Mouse (Mus musculus) brain, adult 2 months (tissue): Measurements from ENCODE around the gene Clca2.
A peak's percentile ranks its signal among the peaks of the same experiment; 100 is the strongest.

Experiments
- DNase-seq: peaks from one replicate; pipeline ENCODE4 v3.0.0; 2011; ENCODE audit warnings: low read depth, low spot score

The Clca2 gene

DNA sequence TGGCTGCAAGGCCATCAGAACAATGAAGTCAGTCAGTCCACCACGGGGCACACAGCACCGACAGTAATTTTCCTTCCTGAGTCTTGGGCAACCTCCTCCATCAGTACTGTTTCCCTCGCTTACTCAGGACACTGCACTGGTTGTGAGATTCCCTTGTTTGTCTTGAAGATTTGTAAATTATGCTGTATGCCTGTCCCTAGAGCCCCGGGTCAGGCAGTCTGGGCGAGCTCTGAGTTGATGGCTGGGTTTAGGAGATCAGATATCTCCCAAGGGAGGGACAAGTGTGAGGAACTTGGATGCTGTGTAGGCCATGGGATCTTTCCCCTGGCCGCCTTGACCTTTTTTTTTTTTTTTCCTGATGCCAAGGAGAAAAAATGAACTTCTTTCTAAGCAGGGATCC, at the start of gene Clca2:
TSS of gene Clca2 (minus strand) at position 153 of the 400 bp plus-strand sequence.
- DNase-seq = no peak

DNA sequence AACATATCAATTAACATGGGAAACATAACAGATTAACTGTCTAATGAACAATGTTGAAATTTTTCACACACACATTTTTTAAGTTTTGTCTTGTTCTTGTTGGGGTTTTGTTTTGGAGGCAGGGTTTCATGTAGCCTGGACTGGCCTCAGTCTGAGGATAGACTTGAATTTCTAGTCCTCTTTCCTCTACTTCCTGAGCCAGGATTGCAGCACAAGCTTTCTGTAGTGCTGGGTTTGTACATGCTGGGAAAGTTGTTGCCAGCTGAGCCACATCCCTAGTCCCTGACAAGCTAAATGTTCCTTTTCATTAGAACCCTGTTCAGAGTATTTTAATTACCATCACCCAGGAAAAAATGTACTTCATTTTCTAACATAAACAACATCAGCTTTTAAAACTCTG, 48.7 kb upstream of the Clca2 start:
- DNase-seq = no peak

DNA sequence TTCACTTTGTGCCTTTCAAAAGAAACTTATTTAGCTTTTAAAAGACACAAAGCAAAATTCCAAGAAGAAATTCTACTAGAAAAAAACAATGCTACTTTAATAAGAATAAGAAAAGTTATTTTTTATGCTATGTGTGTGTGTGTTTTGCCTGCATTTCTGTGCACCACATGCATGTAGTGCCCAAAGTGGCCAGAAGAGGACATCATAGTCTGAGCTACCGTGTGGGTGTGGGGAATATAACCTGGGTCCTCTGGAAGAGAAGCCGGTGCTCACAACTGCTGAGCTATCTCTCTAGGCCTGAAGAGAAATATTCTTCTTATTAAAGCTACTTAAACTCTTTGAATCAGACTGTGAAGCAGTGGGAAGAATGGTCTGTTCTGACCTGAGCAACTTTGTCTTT, 48.2 kb upstream of the Clca2 start:
- peak; percentile 13 for DNase-seq

- no peak for DNase-seq
Observed at GRCm38 (mm10) chr3:145146871-145147270, 47.6 kb upstream of the Clca2 start.

- no peak for DNase-seq
Observed at GRCm38 (mm10) chr3:145143856-145144255, 44.6 kb upstream of the Clca2 start.

DNA sequence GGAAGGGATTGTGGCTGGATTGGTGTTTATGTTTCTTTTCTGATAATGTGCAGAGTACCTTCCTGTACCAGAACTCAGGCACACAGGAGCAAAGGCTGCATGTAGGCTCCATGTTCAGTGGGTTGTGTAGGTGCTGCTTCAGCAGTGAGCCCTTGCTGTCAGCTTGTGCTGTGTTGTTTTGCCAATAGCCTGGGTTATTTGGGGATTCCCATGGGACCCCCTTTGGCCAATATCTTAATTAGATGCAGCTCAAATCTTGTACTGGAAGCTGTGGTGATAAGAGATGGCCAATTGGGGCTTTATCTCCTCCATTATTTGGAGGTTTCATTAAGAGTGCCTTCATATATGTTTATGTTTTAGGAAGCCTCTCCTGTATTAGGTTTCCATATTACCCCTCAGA, 43.7 kb upstream of the Clca2 start:
- no peak for DNase-seq

GRCm38 (mm10) chr3:145140236-145140635, 41.0 kb upstream of the Clca2 start:
- DNase-seq = no peak

DNA sequence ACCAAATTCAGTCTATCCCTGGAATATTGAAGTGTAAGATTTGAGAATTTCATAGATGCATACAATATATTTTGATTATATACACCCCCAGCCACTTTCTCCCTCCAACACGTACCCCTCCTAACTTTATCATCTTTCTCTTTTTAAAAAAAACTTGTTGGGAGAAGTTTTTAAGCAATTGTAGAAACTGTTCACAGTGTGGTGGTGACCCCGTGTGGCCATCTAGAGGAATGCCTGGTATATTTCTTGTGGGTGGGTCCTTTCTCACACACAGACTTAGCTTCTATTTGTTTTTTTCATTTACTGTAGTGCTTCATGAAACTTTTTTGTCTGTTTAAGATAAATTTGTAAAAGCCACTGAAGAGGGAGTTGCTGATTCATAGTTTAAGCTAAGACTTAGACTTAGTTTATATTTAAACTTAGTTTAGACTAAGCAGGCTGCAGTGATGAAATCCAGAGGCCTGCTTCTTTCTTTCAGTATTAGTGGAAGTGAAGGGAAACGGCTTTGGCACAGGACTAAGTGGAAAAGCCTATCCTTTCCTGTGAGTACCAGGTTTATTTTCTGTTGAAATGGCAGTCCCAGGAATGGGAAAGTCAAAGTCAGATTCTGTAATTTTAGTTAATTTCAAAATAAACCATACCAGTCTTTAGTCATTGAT, 32.1 kb upstream of the Clca2 start:
- peak; percentile 68 for DNase-seq

DNA sequence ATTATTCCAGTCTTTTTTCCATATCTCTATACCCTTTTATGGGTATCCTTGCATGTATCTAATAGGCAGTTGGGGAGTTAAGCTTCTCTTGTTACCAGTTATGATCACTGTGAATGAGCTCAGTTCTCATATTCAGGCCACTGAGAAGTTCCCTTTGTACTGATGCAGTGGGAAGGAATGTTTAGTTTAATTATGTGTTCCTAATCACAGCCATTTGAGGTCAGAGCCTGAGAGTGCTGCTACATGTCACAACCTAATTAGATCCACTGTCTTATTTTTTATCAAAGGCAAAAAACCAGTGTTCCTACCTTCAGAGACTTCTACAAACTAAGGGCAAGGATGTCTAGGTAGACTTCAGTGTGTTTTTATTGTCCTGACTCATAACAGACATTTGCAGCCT, 30.1 kb upstream of the Clca2 start:
- DNase-seq = no peak

DNA sequence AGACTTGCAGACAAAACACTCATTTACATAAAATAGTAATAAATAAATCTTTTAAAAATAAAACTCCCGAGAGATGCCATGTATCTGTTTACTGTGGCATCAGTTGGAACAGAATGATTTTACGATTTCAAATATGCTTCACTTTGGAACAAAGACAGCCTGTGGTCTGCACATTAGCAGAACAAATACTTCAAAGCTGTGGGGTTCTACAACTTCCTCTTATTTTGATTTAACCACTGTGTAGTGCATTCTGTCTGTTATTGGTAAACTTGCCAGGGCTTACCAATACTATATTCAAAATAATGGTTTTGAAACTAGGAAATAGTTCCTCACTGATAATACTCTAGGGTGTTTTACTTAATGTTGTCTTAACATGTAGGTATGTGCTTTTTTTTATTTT, 27.4 kb upstream of the Clca2 start:
- no peak for DNase-seq

DNA sequence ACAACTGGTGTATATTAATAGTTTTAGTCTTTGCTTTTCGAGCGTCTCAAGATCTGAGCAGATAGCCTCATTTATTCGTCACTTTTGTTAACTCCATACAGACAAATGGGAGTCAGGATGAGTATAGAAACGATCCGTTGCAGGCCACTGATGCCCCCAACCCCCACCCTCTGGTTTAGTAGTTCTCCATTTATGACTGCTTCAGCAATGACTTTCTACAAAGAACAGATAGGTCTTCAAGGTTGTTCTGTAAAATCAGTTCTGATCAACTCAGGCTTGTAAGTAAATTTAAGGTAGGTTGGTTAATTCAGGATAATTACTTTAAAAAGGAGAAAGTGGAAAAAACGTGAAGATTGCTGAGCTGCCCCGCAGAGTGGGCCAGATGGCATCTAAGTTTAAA, 20.2 kb upstream of the Clca2 start:
- DNase-seq = no peak

- DNase-seq = no peak
Observed at GRCm38 (mm10) chr3:145119002-145119358, 19.7 kb upstream of the Clca2 start.

DNA sequence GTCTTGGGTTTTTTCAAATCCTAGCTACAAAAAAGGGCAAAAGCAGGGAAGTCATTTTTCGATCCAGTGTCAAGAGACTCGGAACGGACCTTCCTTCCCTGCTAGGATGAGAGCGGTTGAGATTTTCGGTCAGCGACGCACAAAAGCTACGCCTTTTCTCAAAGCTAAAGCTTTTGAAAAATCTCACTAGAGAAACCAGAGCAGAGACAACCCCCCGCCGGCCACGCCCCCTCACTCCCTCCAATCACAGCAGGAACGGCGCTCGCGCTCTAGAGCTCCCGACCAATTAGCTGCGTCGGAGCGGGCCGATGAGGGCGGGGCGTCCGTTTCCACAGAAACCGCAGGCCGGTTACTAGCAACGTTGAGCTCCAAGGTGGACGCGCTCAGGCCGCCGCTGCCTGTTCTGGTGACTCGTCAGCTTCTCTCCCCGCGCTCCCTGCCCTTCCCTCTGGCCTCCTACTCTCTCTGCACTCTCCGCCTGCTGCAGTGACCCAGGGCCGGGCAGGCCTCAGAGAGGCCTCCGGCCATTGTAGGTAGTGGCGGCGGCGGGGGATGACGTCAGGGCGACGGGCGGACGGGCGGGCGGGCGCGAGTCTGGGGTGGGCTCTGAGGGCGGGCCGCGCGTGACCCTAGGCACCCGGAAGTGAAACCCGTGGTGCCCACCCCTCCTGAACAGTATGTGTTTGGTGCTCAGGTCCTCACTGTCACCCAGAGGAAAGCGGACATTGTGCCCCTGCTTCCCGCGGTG, 19.2 kb upstream of the Clca2 start, which contains the start of gene Odf2l:
TSS of gene Odf2l (plus strand) at position 335 of the 748 bp plus-strand sequence.
- DNase-seq = peak; percentile 99

DNA sequence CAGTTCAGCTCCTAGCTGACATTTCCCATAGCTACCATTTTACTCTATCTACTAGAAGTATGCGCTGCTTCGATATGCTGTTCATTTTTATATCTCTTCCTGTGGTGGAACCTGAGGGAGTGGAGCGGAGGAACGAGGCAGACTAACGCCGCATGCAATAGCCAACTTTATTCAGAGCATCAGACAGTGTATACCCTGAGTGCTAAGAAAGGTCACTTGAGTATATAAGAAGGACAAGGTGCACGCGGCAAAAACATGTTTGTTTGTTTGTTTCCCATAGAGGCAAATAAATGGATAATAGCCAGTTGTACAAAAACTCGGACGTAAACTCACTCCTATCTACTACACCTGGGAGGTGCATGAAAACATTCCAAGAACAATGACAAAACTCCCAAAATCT, 18.4 kb upstream of the Clca2 start:
- no peak for DNase-seq

GRCm38 (mm10) chr3:145115169-145115568, 15.9 kb upstream of the Clca2 start:
- no peak for DNase-seq

DNA sequence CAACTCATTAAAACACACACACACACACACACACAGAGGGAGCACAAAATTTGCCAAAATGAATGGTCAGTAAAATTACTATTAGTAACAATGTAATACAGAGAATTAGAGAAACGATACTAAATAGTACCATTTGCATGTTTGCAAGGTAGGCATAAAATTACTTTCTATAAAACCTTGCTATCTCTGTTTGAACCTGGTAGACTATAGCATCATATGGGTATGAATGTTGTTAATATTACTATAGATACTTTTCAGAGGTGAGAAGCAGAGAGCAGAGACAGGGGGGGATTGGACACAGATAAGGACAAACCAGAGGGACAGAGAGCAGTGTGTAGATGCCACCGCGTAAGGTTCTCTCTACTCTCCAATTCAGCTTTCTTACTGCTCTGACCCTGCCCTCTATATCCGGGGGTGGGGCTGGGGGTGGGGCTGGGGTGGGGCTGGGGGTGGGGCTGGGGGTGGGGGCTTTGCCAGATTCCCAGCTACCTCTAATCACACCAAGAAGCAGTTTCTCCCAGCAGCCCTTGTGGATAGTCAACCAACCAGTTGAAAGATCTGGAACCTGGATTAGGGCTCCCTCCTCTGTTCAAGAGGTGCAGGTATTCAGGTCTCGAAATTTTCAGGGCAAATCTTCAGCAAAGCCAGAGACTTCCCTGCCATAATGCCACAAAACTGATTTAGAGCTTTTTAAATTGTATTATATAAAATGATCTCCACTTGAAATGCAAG, 6.7 kb upstream of the Clca2 start:
- peak; percentile 35 for DNase-seq

GRCm38 (mm10) chr3:145105076-145105772, 6.0 kb upstream of the Clca2 start:
- no peak for DNase-seq

DNA sequence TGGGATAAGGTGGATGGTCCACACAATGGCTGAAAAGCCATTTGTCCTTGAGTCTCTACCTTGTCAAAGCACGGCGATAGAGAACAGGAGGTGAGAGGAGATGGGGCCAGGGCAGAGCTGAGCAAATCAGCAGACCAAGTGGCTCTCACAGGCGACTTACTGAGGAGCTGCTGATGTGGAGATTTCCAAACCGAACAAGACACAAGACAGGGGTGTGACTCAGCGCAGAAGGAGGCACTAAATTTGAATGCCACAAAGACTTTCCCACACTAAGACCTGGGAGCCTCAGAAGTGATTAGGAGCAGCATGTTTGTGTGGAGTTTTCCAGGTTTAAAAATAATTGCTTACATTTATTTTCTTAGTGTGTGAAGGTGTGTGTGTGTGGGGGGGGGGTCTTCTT, 4.5 kb upstream of the Clca2 start:
- DNase-seq = peak; percentile 23

DNA sequence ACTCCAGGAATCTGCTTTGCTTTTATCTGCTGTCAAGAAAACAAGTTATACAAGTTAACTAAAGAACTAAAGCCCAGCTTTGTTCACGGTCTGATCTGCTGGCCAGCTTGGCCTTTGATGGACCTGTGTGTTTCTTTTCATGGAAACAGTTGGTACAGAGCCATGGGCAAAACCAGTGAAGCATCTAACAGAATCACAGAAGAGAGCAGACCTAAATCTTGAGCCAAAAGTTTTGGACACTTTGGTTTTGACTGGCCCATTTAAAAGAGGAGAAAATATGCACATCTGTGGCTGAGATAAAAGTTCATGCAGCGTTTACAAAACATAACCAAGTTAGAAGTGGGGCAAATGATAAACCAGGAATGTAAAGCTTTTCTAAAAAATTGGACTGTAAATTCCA, 4.1 kb upstream of the Clca2 start:
- no peak for DNase-seq

DNA sequence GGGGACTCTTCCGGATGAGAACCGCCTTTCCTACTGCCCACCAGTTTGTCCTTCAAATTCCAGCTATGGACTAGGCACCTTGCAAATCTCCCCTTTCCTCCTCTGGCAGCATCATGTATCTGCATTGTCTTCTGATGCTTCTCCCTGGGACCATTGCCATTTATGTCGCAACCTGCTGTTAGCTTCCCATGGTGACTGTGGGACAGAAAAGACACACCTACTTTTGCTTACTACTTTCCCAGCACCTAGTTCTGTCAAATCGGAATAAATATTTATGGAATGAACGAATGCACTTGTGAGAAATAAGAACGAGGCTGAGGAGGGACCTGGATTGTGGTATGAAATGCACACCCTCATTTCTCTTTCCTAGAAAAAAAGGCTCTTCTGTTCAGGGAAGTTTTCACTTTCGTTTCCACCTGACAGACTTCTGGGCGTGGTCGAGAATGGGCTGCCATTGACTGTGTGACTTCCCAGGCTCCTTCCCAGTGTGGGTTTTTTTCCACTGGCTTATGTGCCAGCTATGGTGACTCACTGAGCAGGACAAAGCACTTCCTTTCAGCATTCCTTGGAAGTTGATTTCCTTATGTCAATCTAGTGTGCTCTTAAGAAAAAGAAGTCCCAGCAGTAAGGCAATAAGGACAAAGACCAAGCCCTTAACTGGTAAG, 2.8 kb upstream of the Clca2 start:
- peak; percentile 31 for DNase-seq

GRCm38 (mm10) chr3:145087857-145088598, 11.2 kb downstream of the Clca2 start:
- no peak for DNase-seq
